Mouse (Mus musculus) intestine, postnatal 0 days (tissue): Measurements from ENCODE around the gene Ankle1. TPM values are rescaled to one million over a fixed set of nuclear protein-coding genes. Genes with fewer than 3 reads are reported as not detected.

Experiments used
- ATAC-seq: fragments of 200-750 bp; cut with Nextera tagmentation; 2 replicates; pipeline ENCODE4 v1.8.0; 2017; ENCODE audit warnings: mild to moderate bottlenecking, moderate TSS enrichment, moderate library complexity
- H3K27ac ChIP-seq: fragments of 300-500 bp; sonication (generic); 2 replicates; pipeline ENCODE4 v1.5.1; 2014; ENCODE audit warnings: mild to moderate bottlenecking, low read depth, low read length, moderate library complexity
- H3K27me3 ChIP-seq: fragments of 300-500 bp; sonication (generic); replicated peaks from 2 replicates; pipeline ENCODE4 v1.6.1; 2014; ENCODE audit warnings: low read length, mixed read lengths; ENCODE audit not compliant: control insufficient read depth, insufficient read depth
- H3K36me3 ChIP-seq: fragments of 300-500 bp; sonication (generic); 2 replicates; pipeline ENCODE4 v1.6.1; 2014; ENCODE audit warnings: mild to moderate bottlenecking, moderate library complexity; ENCODE audit not compliant: control insufficient read depth, insufficient read depth
- H3K4me1 ChIP-seq: fragments of 300-500 bp; sonication (generic); replicated peaks from 2 replicates; pipeline ENCODE4 v1.6.1; 2014; ENCODE audit warnings: antibody characterized with exemption, low read length, mixed read lengths; ENCODE audit not compliant: control insufficient read depth, insufficient read depth
- H3K4me2 ChIP-seq: fragments of 300-500 bp; sonication (generic); replicated peaks from 2 replicates; pipeline ENCODE4 v1.6.1; 2014; ENCODE audit warnings: low read depth, mild to moderate bottlenecking, moderate library complexity
- H3K4me3 ChIP-seq: fragments of 300-500 bp; sonication (generic); 2 replicates; pipeline ENCODE4 v1.5.1; 2014; ENCODE audit warnings: low read depth, low read length
- H3K9ac ChIP-seq: fragments of 300-500 bp; sonication (generic); 2 replicates; pipeline ENCODE4 v1.6.1; 2014; ENCODE audit warnings: mild to moderate bottlenecking, low read depth, low read length
- H3K9me3 ChIP-seq: fragments of 300-500 bp; sonication (generic); 2 replicates; pipeline ENCODE4 v1.6.1; 2016; ENCODE audit warnings: mixed run types; ENCODE audit not compliant: control insufficient read depth
- CTCF ChIP-seq: sonication (generic); IDR thresholded peaks from 2 replicates; pipeline ENCODE4 v1.5.1; 2016; ENCODE audit warnings: low read depth, mild to moderate bottlenecking, control low read depth, antibody characterized with exemption, moderate library complexity
- WGBS: fragments of 180-500 bp; shearing (Covaris S2); extraction: QIAGEN DNeasy Blood & Tissue Kit; methylation state at CpG from one replicate; pipeline ENCODE4 v1.1.7; 2014; 5-methylcytosine and 5-hydroxymethylcytosine counted together
- polyA plus RNA-seq: library from polyadenylated mRNA; unstranded; fragments of >200 nt; fragmentation: Nextera tagmentation; extraction: Ambion mirVana; gene quantifications from 2 replicates; pipeline ENCODE4 v1.2.1, GENCODE M21; 2015

Ankle1 gene
- polyA plus RNA-seq, 1 experiment from 2014 or later = 2.8 TPM

DNA sequence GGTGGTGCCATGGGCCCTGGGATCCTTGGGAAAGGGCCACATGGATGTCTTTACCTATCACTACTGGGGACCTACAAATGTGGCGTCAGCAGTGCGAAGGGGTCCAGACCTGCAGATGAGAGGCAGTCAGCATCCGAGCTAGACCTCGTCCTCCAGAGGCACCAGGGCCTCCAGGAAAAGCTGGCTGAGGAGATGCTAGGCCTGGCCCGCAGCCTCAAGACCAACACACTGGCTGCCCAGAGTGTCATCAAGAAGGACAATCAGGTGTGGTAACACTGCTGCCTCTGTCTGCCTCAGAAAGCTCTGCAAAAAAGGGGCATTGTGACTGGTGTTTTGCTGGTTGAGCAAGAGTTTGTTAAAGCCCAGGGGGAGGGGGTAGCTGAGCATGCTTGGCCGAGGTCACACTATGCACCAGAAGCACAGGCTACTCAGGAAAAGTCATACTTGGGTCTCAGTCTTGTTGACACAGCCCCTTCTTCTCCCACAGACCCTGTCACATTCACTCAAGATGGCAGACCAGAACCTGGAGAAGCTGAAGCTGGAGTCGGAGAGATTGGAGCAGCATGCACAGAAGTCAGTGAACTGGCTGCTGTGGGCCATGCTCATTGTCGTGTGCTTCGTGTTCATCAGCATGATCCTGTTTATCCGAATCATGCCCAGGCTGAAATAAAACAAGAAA is 36.6 kb upstream of the Ankle1 start:
- Histone ChIP-seq H3K9me3 (no peaks in the 10 kb centered on the region), H3K4me1 (no peaks in the 10 kb centered on the region), H3K36me3 (peaks cover 24% of the 10 kb centered on the region; the same call in 1 of the 2 replicates), H3K9ac (no peak overlapping the region), H3K4me2 (no peak overlapping the region), H3K27me3 (no peaks in the 10 kb centered on the region), H3K4me3 (no peak overlapping the region), H3K27ac (no peak overlapping the region)
- no peak for ATAC-seq
- 94% methylated on average over 10 of the region's 10 CpGs for WGBS
- no peak for TF ChIP-seq CTCF

DNA sequence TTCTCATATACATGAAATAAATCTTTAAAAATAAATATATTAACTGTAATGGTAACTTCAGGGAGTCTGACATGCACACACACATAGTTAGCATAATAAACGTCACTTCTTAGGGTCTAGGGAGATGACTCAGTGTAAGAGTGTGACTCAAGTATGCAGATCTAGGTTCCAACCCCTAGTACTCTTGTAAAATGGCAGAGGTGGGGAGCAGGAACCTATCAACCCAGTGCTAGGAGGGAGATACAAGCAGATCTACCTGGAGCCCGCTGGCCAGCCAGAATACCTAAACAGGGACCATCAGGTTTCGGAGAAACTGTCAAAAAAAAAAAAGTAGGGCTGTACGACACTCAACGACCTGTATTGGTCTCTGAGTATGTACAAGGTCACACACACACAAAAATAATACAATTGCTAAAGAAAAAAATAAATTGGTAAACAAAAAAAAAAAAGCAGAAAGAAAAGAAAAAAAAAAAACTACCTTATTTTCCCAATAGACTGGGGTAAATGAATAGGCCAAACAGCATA is 35.0 kb upstream of the Ankle1 start:
- H3K9me3 ChIP-seq = no peaks in the 10 kb centered on the region
- H3K36me3 ChIP-seq = peaks cover 39% of the 10 kb centered on the region
- peak overlapping the region; percentile 55 for H3K4me3 ChIP-seq
- H3K4me2 ChIP-seq = peak overlapping the region; percentile 60
- no peaks in the 10 kb centered on the region for H3K27me3 ChIP-seq
- H3K27ac ChIP-seq = peak overlapping the region; percentile 78; the same call in 1 of the 2 replicates
- no peak for ATAC-seq
- no peak for TF ChIP-seq CTCF
- H3K9ac ChIP-seq = no peak overlapping the region; the same call in 1 of the 2 replicates
- peaks cover 4% of the 10 kb centered on the region; the same call in 1 of the 2 replicates for H3K4me1 ChIP-seq
- 14% methylated on average over 5 of the region's 5 CpGs for WGBS

DNA sequence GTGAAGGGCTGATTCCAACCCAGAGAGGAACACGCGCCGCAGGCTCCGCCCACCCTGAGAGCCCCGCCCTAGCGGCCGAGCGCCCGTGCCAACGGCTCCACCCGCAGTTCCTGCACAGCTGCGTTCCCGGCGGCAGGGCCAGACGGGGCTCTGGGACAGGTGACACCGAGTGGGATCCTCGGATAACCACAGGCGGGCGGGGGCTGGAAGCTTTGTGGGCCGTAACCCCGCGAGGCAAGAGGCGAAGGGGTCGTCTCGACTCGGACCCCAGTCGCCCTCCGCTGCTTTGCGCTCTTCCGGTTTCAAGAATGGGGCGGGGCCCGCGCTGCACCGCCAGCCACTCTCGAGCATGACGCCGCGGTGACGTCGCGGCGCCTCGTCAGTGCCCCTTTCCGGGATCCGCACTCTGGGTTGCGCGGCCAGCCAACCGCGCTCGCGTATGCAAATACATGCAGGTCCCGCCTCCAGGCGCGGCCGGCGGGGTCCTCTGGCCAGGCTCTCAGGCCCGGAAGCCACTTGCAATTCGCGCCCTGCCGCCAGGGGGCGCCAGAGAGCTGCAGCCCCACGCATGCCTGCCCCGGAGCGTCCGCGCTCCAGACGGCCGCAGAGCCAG is 34.5 kb upstream of the Ankle1 start, which contains the start of gene Ocel1:
TSS of gene Ocel1 (plus strand) at position 63 of the 613 bp plus-strand sequence.
- ATAC-seq = peak; percentile 89
- Histone ChIP-seq H3K9ac (peak within 1 kb of the TSS; percentile 57), H3K36me3 (peaks cover 39% of the 10 kb centered on the region), H3K9me3 (no peaks in the 10 kb centered on the region), H3K4me1 (peaks cover 9% of the 10 kb centered on the region; the same call in 1 of the 2 replicates), H3K4me3 (peak within 1 kb of the TSS; percentile 55), H3K27me3 (no peaks in the 10 kb centered on the region), H3K4me2 (peak within 1 kb of the TSS; percentile 60), H3K27ac (peak within 1 kb of the TSS; percentile 78)
- WGBS = under 1% methylated on average over 61 of the region's 68 CpGs
- TF ChIP-seq CTCF = peak; percentile 100

DNA sequence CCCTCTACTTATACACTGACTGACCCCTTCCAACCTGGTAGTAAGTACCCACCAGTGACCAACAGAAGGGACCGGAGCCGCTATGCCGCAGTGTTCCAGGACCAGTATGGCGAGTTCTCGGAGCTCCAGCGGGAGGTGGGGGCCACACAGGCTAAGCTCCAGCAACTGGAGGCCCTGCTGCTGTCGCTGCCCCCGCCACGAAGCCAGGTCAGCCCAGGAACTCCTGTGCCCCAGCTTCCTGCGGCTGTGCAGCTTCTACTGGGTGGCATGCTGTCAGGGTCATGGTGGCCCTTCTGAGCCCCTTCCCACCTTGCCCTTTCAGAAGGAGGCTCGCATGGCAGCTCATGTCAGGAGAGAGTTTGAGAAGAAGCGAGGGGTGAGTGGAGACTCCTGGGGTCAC is 33.4 kb upstream of the Ankle1 start:
- ATAC-seq = no peak
- Histone ChIP-seq H3K4me3 (no peak overlapping the region), H3K9me3 (no peaks in the 10 kb centered on the region), H3K9ac (no peak overlapping the region), H3K4me2 (no peak overlapping the region), H3K4me1 (peaks cover 10% of the 10 kb centered on the region; the same call in 1 of the 2 replicates), H3K36me3 (peaks cover 44% of the 10 kb centered on the region), H3K27me3 (no peaks in the 10 kb centered on the region), H3K27ac (no peak overlapping the region)
- WGBS = 83% methylated on average over 12 of the region's 12 CpGs
- no peak for TF ChIP-seq CTCF

DNA sequence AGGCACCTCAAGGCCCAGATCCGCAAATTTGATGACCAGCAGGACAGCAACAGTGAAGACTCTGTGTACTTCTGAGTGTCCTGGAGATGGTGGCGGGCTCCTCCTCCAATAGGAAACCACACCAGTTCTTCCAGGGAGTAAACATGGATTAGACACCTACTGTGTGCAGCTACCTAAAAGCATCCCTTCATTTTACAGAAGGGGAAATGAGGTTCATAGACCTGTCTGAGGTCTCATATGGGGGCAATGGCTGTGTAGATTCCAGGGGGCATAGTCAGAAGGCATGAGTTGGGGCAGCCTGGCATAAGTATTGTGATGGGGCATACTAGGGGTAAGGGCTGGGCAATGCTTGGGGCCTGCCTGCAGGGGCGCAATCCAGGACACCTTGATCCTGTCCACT is 32.8 kb upstream of the Ankle1 start:
- no peak overlapping the region for H3K27ac ChIP-seq
- H3K4me1 ChIP-seq = peaks cover 10% of the 10 kb centered on the region; the same call in 1 of the 2 replicates
- no peak overlapping the region for H3K4me2 ChIP-seq
- ATAC-seq = no peak
- H3K4me3 ChIP-seq = no peak overlapping the region
- peak; percentile 26 for TF ChIP-seq CTCF
- H3K9ac ChIP-seq = no peak overlapping the region
- peaks cover 49% of the 10 kb centered on the region for H3K36me3 ChIP-seq
- H3K27me3 ChIP-seq = no peaks in the 10 kb centered on the region
- 83% methylated on average over 3 of the region's 3 CpGs for WGBS
- H3K9me3 ChIP-seq = no peaks in the 10 kb centered on the region

DNA sequence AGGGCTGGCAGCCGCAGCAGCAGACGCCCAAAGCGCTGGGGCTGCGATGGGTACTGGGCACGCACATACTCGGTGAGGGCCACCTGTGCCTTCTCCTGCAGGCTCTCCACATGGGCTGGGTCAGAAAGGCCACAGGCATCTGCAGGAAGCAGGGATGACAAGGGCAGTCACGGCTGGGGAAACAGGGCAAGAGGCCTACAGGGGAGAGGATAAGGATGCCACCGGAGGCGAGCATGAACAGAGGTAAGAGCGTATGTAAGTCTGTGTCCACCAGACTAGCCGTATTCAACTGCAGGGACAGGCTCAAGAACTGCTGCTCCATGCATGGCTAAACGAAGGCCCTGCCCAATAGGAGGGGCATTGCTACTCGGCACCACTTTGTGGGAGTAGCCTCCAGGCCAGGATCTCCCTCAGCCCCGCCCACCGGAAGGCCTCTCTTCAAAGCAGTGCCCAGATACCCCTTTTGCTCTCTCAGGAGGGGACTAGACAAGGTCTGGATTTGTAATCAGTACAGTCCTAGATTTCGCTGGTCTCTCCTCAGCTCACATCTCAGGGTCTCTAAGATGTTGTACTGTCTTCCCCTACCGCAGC is 31.1 kb upstream of the Ankle1 start:
- Histone ChIP-seq H3K27ac (0 out of 2 replicates have a peak overlapping the region, but pooled peaks have one; percentile 17), H3K9ac (no peak overlapping the region), H3K4me1 (peaks cover 19% of the 10 kb centered on the region; the same call in 1 of the 2 replicates), H3K36me3 (peaks cover 42% of the 10 kb centered on the region), H3K4me3 (no peak overlapping the region), H3K4me2 (no peak overlapping the region), H3K27me3 (no peaks in the 10 kb centered on the region), H3K9me3 (no peaks in the 10 kb centered on the region)
- ATAC-seq = no peak
- 77% methylated on average over 17 of the region's 17 CpGs for WGBS
- no peak for TF ChIP-seq CTCF
